Mouse (Mus musculus) ES-E14 (cell line): ENCODE results near the gene Eif2b3. TPM values are rescaled to one million over a fixed set of nuclear protein-coding genes. Genes with fewer than 3 reads are reported as not detected.
A peak's percentile ranks its signal among the peaks of the same experiment; 100 is the strongest.

Source experiments
- DNase-seq: peaks from one replicate; pipeline ENCODE4 v3.0.0-alpha.2; 2013; ENCODE audit warnings: low read depth, low spot score
- H3K27ac ChIP-seq: 2 replicates; pipeline ENCODE4 v1.5.1; 2012; ENCODE audit warnings: low read depth, mild to moderate bottlenecking, low read length, moderate library complexity, mixed read lengths; ENCODE audit not compliant: poor library complexity, insufficient read depth, severe bottlenecking
- H3K36me3 ChIP-seq: 2 replicates; pipeline ENCODE4 v1.6.1; 2012; ENCODE audit warnings: mild to moderate bottlenecking, low read length, moderate library complexity, mixed read lengths; ENCODE audit not compliant: control insufficient read depth, poor library complexity, insufficient read depth, severe bottlenecking
- H3K4me1 ChIP-seq, 2 experiments: fragments of 150-350 bp in 1 of 2; sonication (generic) in 1 of 2; 2 replicates each; pipeline ENCODE4 v1.6.1; 2012; ENCODE audit warnings: low read length in 2 of 2, mild to moderate bottlenecking in 1 of 2, mixed read lengths in 1 of 2; ENCODE audit not compliant: control insufficient read depth in 2 of 2, insufficient read depth in 2 of 2, poor library complexity in 1 of 2
- H3K4me3 ChIP-seq, 2 experiments: fragments of 150-350 bp in 1 of 2; sonication (generic) in 1 of 2; 2 replicates each; pipeline ENCODE4 v1.5.1; 2012; ENCODE audit warnings: low read length in 2 of 2, low read depth in 1 of 2, mild to moderate bottlenecking in 1 of 2, mixed read lengths in 1 of 2; ENCODE audit not compliant: insufficient read depth in 1 of 2, poor library complexity in 1 of 2, severe bottlenecking in 1 of 2
- H3K9ac ChIP-seq: 2 replicates; pipeline ENCODE4 v1.6.1; 2012; ENCODE audit warnings: low read depth, mild to moderate bottlenecking, low read length, mixed read lengths; ENCODE audit not compliant: poor library complexity, insufficient read depth, severe bottlenecking
- H3K9me3 ChIP-seq: fragments of 150-350 bp; sonication (generic); 2 replicates; pipeline ENCODE4 v1.6.1; 2012; ENCODE audit warnings: low read depth, mild to moderate bottlenecking, low read length; ENCODE audit not compliant: control insufficient read depth, insufficient read depth
- CHD2 ChIP-seq: IDR thresholded peaks from 2 replicates; pipeline ENCODE4 v1.6.1; 2014; ENCODE audit warnings: mild to moderate bottlenecking, low read depth, low read length, inconsistent platforms
- HCFC1 ChIP-seq: IDR thresholded peaks from 2 replicates; pipeline ENCODE4 v1.6.1; 2012; ENCODE audit warnings: low read length, inconsistent platforms, borderline replicate concordance; ENCODE audit not compliant: insufficient read depth
- MAFK ChIP-seq: IDR thresholded peaks from 2 replicates; pipeline ENCODE4 v1.6.1; 2014; ENCODE audit warnings: mild to moderate bottlenecking, low read depth, low read length, inconsistent platforms; ENCODE audit not compliant: insufficient read depth
- ZC3H11A ChIP-seq: IDR thresholded peaks from 2 replicates; pipeline ENCODE4 v1.6.1; 2012; ENCODE audit warnings: low read depth, mild to moderate bottlenecking, inconsistent platforms, low read length, borderline replicate concordance
- ZNF384 ChIP-seq: IDR thresholded peaks from 2 replicates; pipeline ENCODE4 v1.6.1; 2012; ENCODE audit warnings: low read depth, low read length, inconsistent platforms
- in situ Hi-C, 2 experiments: fragments of 600-800 bp; cut with MboI; formaldehyde crosslinking; loops; one replicate each; pipeline ENCODE4 v1.15.1; 2025; ENCODE audit warnings: low sequenced_read_pairs in 2 of 2, inconsistent platforms in 1 of 2; ENCODE audit not compliant: unreplicated experiment in 2 of 2
- total RNA-seq: library from RNA; depleted of rRNA; stranded (reverse); fragments of 300-350 nt; gene quantifications from 2 replicates; pipeline ENCODE4 v1.2.3, GENCODE M21; 2012

Eif2b3 gene
- total RNA-seq, 1 experiment, result 55.1 TPM

DNA sequence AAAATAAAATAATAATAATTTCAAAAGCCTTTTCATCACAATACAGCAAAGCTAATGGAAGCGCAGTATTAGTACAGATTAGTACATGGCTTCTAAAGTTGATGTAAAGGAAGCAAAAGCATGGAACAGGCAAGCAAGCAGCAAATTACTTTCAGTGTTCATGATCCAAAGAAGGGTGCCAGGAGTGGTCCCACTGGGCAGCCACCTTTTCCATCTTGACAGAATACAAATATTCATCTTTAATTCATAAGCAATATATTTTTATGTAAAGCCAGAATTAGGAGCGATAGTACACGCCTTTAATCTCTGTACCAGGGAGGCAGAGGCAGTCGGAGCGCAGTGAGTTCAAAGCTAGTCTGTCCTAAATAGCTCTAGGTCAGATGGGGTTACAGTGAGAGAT is 100.4 kb downstream of the Eif2b3 start:
- no peaks in the 10 kb centered on the region for H3K9me3 ChIP-seq
- TF ChIP-seq ZC3H11A (no peak), MAFK (no peak), HCFC1 (no peak), ZNF384 (no peak), CHD2 (no peak)
- peaks cover 12% of the 10 kb centered on the region for H3K36me3 ChIP-seq
- no peak for DNase-seq
- in situ Hi-C loops, result no loop called here
- H3K4me1 ChIP-seq, result peaks cover 0 to 20% of the 10 kb centered on the region in 2 experiments; a peak in 2 of 4 replicates
- H3K4me3 ChIP-seq, result peak overlapping the region; percentile 68 to 83
- peak overlapping the region; percentile 75; the same call in 1 of the 2 replicates for H3K27ac ChIP-seq
- peak overlapping the region; percentile 84 for H3K9ac ChIP-seq

DNA sequence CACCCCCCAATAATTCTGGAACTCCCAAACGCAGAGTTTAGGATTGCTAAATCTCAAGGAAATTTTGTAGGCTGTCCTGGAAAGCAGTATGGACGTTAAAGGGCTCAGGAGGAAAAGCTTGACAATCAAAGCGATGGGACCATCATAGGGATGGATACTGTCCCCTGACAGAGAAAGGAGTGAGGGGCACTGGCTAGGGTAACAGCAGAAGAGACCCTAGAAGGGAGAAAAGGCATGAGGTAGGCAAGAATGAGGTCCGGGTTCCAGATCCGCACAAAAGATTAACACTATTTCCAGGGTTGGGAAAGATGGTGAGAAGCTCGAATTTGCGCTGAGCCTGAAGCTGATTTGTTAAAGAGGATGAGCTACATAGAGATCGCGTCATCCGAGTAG is 100.8 kb downstream of the Eif2b3 start:
- H3K9ac ChIP-seq, result peak overlapping the region; percentile 84
- no peaks in the 10 kb centered on the region for H3K9me3 ChIP-seq
- TF ChIP-seq ZNF384 (no peak), MAFK (peak; percentile 22; the same call in 1 of the 2 replicates)
- peaks cover 2 to 22% of the 10 kb centered on the region in 2 experiments; a peak in 2 of 4 replicates for H3K4me1 ChIP-seq
- peaks cover 8% of the 10 kb centered on the region for H3K36me3 ChIP-seq
- peak overlapping the region; percentile 68 to 83 for H3K4me3 ChIP-seq
- DNase-seq, result no peak
- peak overlapping the region; percentile 75 for H3K27ac ChIP-seq
- in situ Hi-C loops, result no loop called here

DNA sequence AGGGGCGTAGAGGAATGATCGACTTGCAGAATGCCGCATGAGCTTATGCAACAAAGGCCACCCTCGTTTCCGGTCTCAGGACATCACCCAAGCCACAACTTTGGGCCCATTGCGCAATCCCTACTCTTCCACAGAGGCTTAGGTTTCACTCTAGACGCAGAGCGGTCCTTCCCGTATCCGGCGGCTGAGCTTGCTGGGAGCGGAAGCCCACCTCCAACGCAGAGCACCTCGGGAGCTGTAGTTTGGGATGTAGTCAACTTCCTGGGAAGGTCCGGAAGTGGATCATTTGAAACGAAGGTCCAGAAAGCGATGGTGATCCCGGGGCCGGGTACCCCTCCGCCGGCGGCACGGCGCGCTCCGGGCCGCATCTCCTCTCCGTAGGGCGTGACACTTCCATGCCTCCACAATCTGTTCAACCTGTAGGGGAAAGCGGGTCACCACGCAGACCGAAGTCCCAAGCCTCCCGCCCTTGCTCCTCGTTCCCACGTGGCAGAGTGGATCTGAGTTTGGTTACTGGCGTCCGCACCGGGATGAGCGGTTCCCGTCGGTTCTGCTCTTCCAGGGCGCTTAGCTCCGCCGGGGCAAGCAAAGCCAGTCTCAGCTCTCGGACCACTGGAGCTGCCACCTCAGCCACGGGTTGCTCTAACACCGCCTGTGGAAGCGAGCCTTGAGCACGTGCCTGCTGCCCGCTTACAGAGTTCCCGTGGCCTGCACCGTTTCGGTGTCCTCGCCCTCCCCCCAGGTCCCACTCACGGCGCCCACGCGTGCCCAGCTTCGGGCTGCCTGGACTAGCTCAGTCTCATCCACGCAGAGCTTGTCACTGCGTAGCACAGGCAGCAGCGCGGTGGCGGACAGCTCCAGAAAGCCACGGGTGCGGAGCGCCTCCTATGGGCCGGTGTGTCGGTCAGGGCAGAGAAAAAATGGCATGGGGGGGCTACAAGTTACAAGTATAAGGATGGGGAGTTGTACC is 101.5 kb downstream of the Eif2b3 start:
- H3K9me3 ChIP-seq, result no peaks in the 10 kb centered on the region
- H3K4me1 ChIP-seq, result peaks cover 4 to 25% of the 10 kb centered on the region in 2 experiments; a peak in 2 of 4 replicates
- in situ Hi-C loops, result no loop called here
- H3K4me3 ChIP-seq, result peak overlapping the region; percentile 83 to 85
- H3K36me3 ChIP-seq, result peaks cover 4% of the 10 kb centered on the region; the same call in 1 of the 2 replicates
- TF ChIP-seq ZNF384 (peak; percentile 54; the same call in 1 of the 2 replicates), MAFK (0 out of 2 replicates have a peak, but pooled peaks have one; percentile 3), ZC3H11A (0 out of 2 replicates have a peak, but pooled peaks have one; percentile 13), HCFC1 (peak; percentile 91), CHD2 (no peak)
- peak overlapping the region; percentile 75 for H3K27ac ChIP-seq
- H3K9ac ChIP-seq, result peak overlapping the region; percentile 87
- DNase-seq, result peak; percentile 94

DNA sequence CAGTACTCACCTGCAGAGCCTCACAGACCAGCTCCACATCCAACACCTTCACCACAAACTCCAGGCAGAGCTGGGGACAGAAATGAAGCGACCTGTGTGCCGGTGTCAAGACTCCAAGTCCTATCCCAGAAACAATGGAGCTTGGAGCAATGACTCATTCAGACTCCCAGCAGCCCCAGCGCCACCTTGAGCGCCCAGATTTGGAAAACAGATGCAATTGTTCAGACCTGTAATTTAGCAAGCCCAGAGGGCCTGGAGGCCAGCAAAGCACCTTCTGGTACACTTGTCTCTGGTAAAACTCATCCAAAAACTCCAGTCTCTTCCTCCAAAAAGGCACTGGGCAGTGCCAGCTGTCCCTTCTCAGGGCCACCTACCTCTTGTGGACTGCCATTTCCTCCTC is 103.0 kb downstream of the Eif2b3 start:
- in situ Hi-C loops, result no loop called here
- DNase-seq, result no peak

More for the DNA sequence above, 103.0 kb downstream of the Eif2b3 start:
- Histone ChIP-seq H3K4me1 (peaks cover 6 to 31% of the 10 kb centered on the region in 2 experiments; a peak in 2 of 4 replicates), H3K9me3 (no peaks in the 10 kb centered on the region), H3K36me3 (0 out of 2 replicates have a peak, but pooled peaks cover 2% of the 10 kb centered on the region), H3K27ac (peak overlapping the region; percentile 14; the same call in 1 of the 2 replicates), H3K4me3 (no peak overlapping the region), H3K9ac (no peak overlapping the region; the same call in 1 of the 2 replicates)
- TF ChIP-seq HCFC1 (no peak), CHD2 (no peak), ZC3H11A (no peak), MAFK (no peak), ZNF384 (no peak)
